Mouse (Mus musculus) adrenal gland, adult 8-10 months (tissue): ENCODE results near the gene Als2cr12. TPM values are rescaled to one million over a fixed set of nuclear protein-coding genes. Genes with fewer than 3 reads are reported as not detected.
"Not testable (repeated sequence)": the region's sequence is repeated elsewhere in the genome, so short reads cannot be mapped to it uniquely, and the experiment has no call there.

Source experiments
- DNase-seq: peaks from one replicate; pipeline ENCODE4 v3.0.0; 2022
- total RNA-seq, 4 experiments: library from RNA; stranded (reverse); gene quantifications; 2 replicates each; pipeline ENCODE4 v1.2.4; 2022

Als2cr12 gene
- total RNA-seq, 4 experiments from 2014 or later: 0.17 to 1.0 (median 0.76) TPM

DNA sequence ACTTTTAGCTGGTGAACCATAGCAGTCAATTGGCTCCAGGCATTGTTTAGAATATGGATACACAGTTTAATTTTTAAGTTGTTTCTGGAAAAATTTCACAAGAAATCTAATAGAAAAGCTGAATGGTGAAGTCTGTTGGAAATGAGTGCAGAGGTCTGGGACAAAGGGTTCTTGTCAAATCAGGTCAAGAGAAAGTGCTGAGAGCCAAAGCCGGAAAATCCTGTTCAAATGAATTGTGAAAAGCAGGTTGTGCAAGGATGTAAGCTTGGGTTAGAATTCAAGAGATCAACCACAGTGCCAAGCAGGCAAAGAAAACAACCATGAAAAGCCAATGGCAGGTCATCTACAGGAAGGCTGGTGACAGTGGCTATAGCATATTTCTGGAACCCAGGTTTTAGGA, 85.6 kb downstream of the Als2cr12 start:
- no peak for DNase-seq

DNA sequence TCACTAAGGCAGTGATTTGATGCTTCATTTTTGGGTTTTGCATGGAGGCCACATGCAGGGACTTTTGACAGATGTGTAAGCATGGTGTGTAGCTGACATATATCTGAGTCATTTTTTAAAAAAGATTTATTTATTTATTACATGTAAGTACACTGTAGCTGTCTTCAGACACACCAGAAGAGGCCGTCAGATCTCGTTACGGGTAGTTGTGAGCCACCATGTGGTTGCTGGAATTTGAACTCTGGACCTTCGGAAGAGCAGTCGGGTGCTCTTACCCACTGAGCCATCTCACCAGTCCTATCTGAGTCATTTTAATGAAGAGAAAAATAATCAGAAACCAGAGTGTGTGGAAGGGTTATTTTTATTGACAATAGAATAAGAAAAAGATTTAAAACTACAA, 86.2 kb downstream of the Als2cr12 start:
- DNase-seq: not testable (repeated sequence)

DNA sequence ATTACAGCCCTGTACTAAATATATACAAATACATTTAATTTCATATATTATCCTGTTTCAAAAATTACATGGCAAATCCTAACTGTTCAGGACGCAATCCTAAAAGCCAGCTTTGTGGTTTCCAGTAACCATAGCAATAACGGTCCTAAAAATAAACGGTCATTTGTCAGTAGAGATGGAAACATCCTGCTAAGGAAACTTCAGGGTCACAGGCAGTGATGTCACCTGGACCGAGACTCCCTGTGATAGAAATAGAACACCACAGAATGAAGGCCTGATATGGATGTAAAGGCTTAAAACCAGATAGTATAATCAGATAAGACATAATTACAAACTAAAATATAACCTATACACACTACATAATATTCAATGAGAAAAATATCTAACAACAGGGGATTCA, 92.1 kb downstream of the Als2cr12 start:
- DNase-seq: peak; percentile 45

GRCm38 (mm10) chr1:58602681-58603080, 93.1 kb downstream of the Als2cr12 start:
- no peak for DNase-seq

Other genes with a start within 250 kb of the Als2cr12 start
- 10 to 100 TPM; 20.9 to 29.4 (median 24.9) TPM for gene Orc2, start 190.9 kb downstream of the Als2cr12 start, total RNA-seq
- gene Fam126b, start 109.7 kb downstream of the Als2cr12 start, total RNA-seq: 10 to 100 TPM; 32.3 to 50.3 (median 43.5) TPM
- gene Ndufb3, start 109.6 kb downstream of the Als2cr12 start, total RNA-seq: 100 to 1,000 TPM in 3 of 4 experiments, 10 to 100 TPM in 1; 92.6 to 154 (median 113) TPM
- 100 to 1,000 TPM; 108 to 144 (median 125) TPM for gene Cflar, start 15.5 kb upstream of the Als2cr12 start, total RNA-seq
- gene Casp8, start 99.4 kb upstream of the Als2cr12 start, total RNA-seq: 10 to 100 TPM; 20.2 to 29.9 (median 22.8) TPM